Mouse (Mus musculus) testis, adult 2 months (tissue): Measurements from ENCODE around the gene Pp2d1.

Experiments used
- CTCF ChIP-seq: fragments of 200-500 bp; IDR thresholded peaks from 2 replicates; pipeline ENCODE4 v1.5.1; 2012; ENCODE audit warnings: low read depth, mild to moderate bottlenecking, inconsistent platforms, low read length, moderate library complexity; ENCODE audit not compliant: control insufficient read depth, insufficient read depth, insufficient replicate concordance
- POLR2A ChIP-seq: fragments of 200-500 bp; IDR thresholded peaks from 2 replicates; pipeline ENCODE4 v1.6.1; 2012; ENCODE audit warnings: low read depth, mild to moderate bottlenecking, inconsistent platforms, low read length, moderate library complexity; ENCODE audit not compliant: control insufficient read depth

DNA sequence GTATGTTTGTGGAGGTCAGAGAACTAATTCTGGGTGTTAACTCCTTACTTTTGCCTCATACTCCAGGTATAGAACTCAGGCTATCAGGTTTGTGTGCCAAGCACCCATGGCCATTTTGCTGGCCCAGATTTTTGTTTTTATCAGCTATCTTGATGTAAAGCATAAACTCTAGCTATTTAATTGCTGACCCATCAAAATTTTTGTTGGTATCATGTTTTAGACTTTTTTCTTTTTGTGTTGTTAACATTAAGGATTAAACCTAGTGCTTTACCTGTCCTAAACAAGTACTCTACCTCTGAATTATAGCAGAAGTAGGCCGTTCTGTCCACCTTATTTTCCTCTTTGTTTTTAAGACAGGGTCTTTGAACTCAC is 50.3 kb downstream of the Pp2d1 start:
- TF ChIP-seq POLR2A (no peak), CTCF (no peak)
